Mouse (Mus musculus) MEL (cell line): Measurements from ENCODE around the gene Dpp9. TPM values are rescaled to one million over a fixed set of nuclear protein-coding genes. Genes with fewer than 3 reads are reported as not detected.
A peak's percentile ranks its signal among the peaks of the same experiment; 100 is the strongest.

Source experiments
- DNase-seq: peaks from one replicate; pipeline ENCODE4 v3.0.0; 2011; ENCODE audit warnings: low read depth, low spot score
- H3K27ac ChIP-seq: 2 replicates; pipeline ENCODE4 v1.5.1; 2012; ENCODE audit warnings: low read depth, mild to moderate bottlenecking, control low read depth, low read length, moderate library complexity; ENCODE audit not compliant: control insufficient read depth
- H3K27me3 ChIP-seq, 2 experiments: fragments of 150-350 bp in 1 of 2; sonication (generic) in 1 of 2; 2 replicates each; pipeline ENCODE4 v1.6.1; 2012; ENCODE audit warnings: low read length in 2 of 2, mild to moderate bottlenecking in 2 of 2, improper control_type of control experiment in 1 of 2, moderate library complexity in 1 of 2; ENCODE audit not compliant: insufficient read depth in 2 of 2, control insufficient read depth in 1 of 2
- H3K36me3 ChIP-seq, 2 experiments: 2 replicates each; pipeline ENCODE4 v1.6.1; 2012 to 2014; ENCODE audit warnings: low read length in 2 of 2, improper control_type of control experiment in 1 of 2, inconsistent platforms in 1 of 2, mild to moderate bottlenecking in 1 of 2; ENCODE audit not compliant: insufficient read depth in 2 of 2, control insufficient read depth in 1 of 2
- H3K4me1 ChIP-seq, 2 experiments: fragments of 150-350 bp in 1 of 2; sonication (generic) in 1 of 2; 2 replicates each; pipeline ENCODE4 v1.6.1; 2012; ENCODE audit warnings: low read length in 2 of 2, improper control_type of control experiment in 1 of 2, mild to moderate bottlenecking in 1 of 2; ENCODE audit not compliant: insufficient read depth in 2 of 2, control insufficient read depth in 1 of 2
- H3K4me3 ChIP-seq, 2 experiments: fragments of 150-350 bp in 1 of 2; sonication (generic) in 1 of 2; 2 replicates each; pipeline ENCODE4 v1.5.1; 2012; ENCODE audit warnings: low read depth in 2 of 2, low read length in 2 of 2, mild to moderate bottlenecking in 2 of 2, moderate library complexity in 2 of 2, control low read depth in 1 of 2, improper control_type of control experiment in 1 of 2; ENCODE audit not compliant: control insufficient read depth in 1 of 2, insufficient read depth in 1 of 2
- H3K79me2 ChIP-seq: 2 replicates; pipeline ENCODE4 v1.6.1; 2012; ENCODE audit warnings: mild to moderate bottlenecking, low read length, moderate library complexity; ENCODE audit not compliant: control insufficient read depth, poor library complexity, insufficient read depth
- H3K9ac ChIP-seq: 2 replicates; pipeline ENCODE4 v1.6.1; 2012; ENCODE audit warnings: low read depth, mild to moderate bottlenecking, control low read depth, low read length, moderate library complexity; ENCODE audit not compliant: control insufficient read depth, poor library complexity, severe bottlenecking
- H3K9me3 ChIP-seq: fragments of 150-350 bp; sonication (generic); replicated peaks from 2 replicates; pipeline ENCODE4 v1.6.1; 2012; ENCODE audit warnings: mild to moderate bottlenecking, low read length, improper control_type of control experiment, moderate library complexity; ENCODE audit not compliant: insufficient read depth
- BHLHE40 ChIP-seq: IDR thresholded peaks from 2 replicates; pipeline ENCODE4 v1.6.1; 2012; ENCODE audit warnings: low read depth, mild to moderate bottlenecking, inconsistent platforms, low read length, improper control_type of control experiment, borderline replicate concordance
- CTCF ChIP-seq, 3 experiments: IDR thresholded peaks in 2 of 3; conservative IDR thresholded peaks in 1 of 3; 2 replicates each; pipeline ENCODE4 v1.5.1; 2011 to 2012; ENCODE audit warnings: low read length in 3 of 3, low read depth in 2 of 3, mild to moderate bottlenecking in 2 of 3, improper control_type of control experiment in 1 of 3, inconsistent platforms in 1 of 3, mixed read lengths in 1 of 3, moderate library complexity in 1 of 3; ENCODE audit not compliant: control insufficient read depth in 1 of 3, insufficient read depth in 1 of 3, poor library complexity in 1 of 3, severe bottlenecking in 1 of 3
- EP300 ChIP-seq, 2 experiments: IDR thresholded peaks; 2 replicates each; pipeline ENCODE4 v1.6.1; 2011; ENCODE audit warnings: improper control_type of control experiment in 2 of 2, low read length in 2 of 2, low read depth in 1 of 2, mild to moderate bottlenecking in 1 of 2
- GATA1 ChIP-seq: IDR thresholded peaks from 2 replicates; pipeline ENCODE4 v1.6.1; 2011; ENCODE audit warnings: low read depth, low read length, improper control_type of control experiment
- JUND ChIP-seq: IDR thresholded peaks from 2 replicates; pipeline ENCODE4 v1.6.1; 2011; ENCODE audit warnings: low read depth, mild to moderate bottlenecking, improper control_type of control experiment, low read length
- KAT2A ChIP-seq: conservative IDR thresholded peaks from 2 replicates; pipeline ENCODE4 v1.6.1; 2012; ENCODE audit warnings: low read depth, low read length, improper control_type of control experiment, inconsistent platforms
- MEF2A ChIP-seq: IDR thresholded peaks from 2 replicates; pipeline ENCODE4 v1.6.1; 2014; ENCODE audit warnings: low read depth, mild to moderate bottlenecking, inconsistent platforms, low read length, improper control_type of control experiment; ENCODE audit not compliant: poor library complexity, insufficient replicate concordance, severe bottlenecking; ENCODE audit errors: extremely low read depth
- MYB ChIP-seq: IDR thresholded peaks from 2 replicates; pipeline ENCODE4 v1.6.1; 2011; ENCODE audit warnings: mild to moderate bottlenecking, low read depth, low read length, improper control_type of control experiment
- MYC ChIP-seq: IDR thresholded peaks from 2 replicates; pipeline ENCODE4 v1.6.1; 2011; ENCODE audit warnings: low read depth, mild to moderate bottlenecking, low read length, improper control_type of control experiment, moderate library complexity
- NELFE ChIP-seq: IDR thresholded peaks from 2 replicates; pipeline ENCODE4 v1.6.1; 2011; ENCODE audit warnings: low read depth, low read length, improper control_type of control experiment
- POLR2A ChIP-seq, 2 experiments: IDR thresholded peaks; 2 replicates each; pipeline ENCODE4 v1.6.1; 2011 to 2012; ENCODE audit warnings: low read length in 2 of 2, mild to moderate bottlenecking in 2 of 2, control low read depth in 1 of 2, improper control_type of control experiment in 1 of 2, low read depth in 1 of 2, moderate library complexity in 1 of 2; ENCODE audit not compliant: control insufficient read depth in 1 of 2, insufficient read depth in 1 of 2, poor library complexity in 1 of 2
- RAD21 ChIP-seq: IDR thresholded peaks from 2 replicates; pipeline ENCODE4 v1.6.1; 2011; ENCODE audit warnings: mild to moderate bottlenecking, low read depth, low read length, improper control_type of control experiment
- RCOR1 ChIP-seq: IDR thresholded peaks from 2 replicates; pipeline ENCODE4 v1.6.1; 2012; ENCODE audit warnings: low read depth, mild to moderate bottlenecking, inconsistent platforms, low read length, improper control_type of control experiment
- SMC3 ChIP-seq: IDR thresholded peaks from 2 replicates; pipeline ENCODE4 v1.6.1; 2011; ENCODE audit warnings: low read depth, low read length, improper control_type of control experiment
- TBP ChIP-seq: IDR thresholded peaks from 2 replicates; pipeline ENCODE4 v1.8.0; 2011; ENCODE audit warnings: low read depth, low read length, improper control_type of control experiment
- TCF12 ChIP-seq: IDR thresholded peaks from 2 replicates; pipeline ENCODE4 v1.6.1; 2014; ENCODE audit warnings: low read depth, mild to moderate bottlenecking, inconsistent platforms, low read length, improper control_type of control experiment, moderate library complexity
- UBTF ChIP-seq: IDR thresholded peaks from 2 replicates; pipeline ENCODE4 v1.6.1; 2012; ENCODE audit warnings: low read depth, mild to moderate bottlenecking, inconsistent platforms, low read length, improper control_type of control experiment, moderate library complexity, borderline replicate concordance; ENCODE audit not compliant: insufficient read depth
- ZC3H11A ChIP-seq: IDR thresholded peaks from 2 replicates; pipeline ENCODE4 v1.6.1; 2012; ENCODE audit warnings: low read depth, mild to moderate bottlenecking, inconsistent platforms, low read length, improper control_type of control experiment
- ZKSCAN1 ChIP-seq: IDR thresholded peaks from 2 replicates; pipeline ENCODE4 v1.6.1; 2012; ENCODE audit warnings: low read depth, mild to moderate bottlenecking, inconsistent platforms, low read length, improper control_type of control experiment, moderate library complexity
- ZNF384 ChIP-seq: IDR thresholded peaks from 2 replicates; pipeline ENCODE4 v1.6.1; 2012; ENCODE audit warnings: low read depth, mild to moderate bottlenecking, inconsistent platforms, low read length, improper control_type of control experiment
- polyA plus RNA-seq, 2 experiments: library from polyadenylated mRNA; stranded (reverse) in 1 of 2; unstranded in 1 of 2; fragments of >175 nt in 1 of 2; fragments of >200 nt in 1 of 2; gene quantifications; 2 replicates each; pipeline versions ENCODE4 v1.2.1 to v1.2.4; 2012; ENCODE audit warnings: low replicate concordance in 2 of 2, low read depth in 1 of 2; ENCODE audit not compliant: insufficient read length in 2 of 2, insufficient read depth in 1 of 2, missing spikeins in 1 of 2
- total RNA-seq: library from RNA; depleted of rRNA; stranded (reverse); fragments of 300-350 nt; gene quantifications from 2 replicates; pipeline ENCODE4 v1.2.3, GENCODE M21; 2012

Dpp9 gene
- total and polyA plus RNA-seq, 3 experiments: 36.3 to 67.2 TPM; not detected in 1

DNA sequence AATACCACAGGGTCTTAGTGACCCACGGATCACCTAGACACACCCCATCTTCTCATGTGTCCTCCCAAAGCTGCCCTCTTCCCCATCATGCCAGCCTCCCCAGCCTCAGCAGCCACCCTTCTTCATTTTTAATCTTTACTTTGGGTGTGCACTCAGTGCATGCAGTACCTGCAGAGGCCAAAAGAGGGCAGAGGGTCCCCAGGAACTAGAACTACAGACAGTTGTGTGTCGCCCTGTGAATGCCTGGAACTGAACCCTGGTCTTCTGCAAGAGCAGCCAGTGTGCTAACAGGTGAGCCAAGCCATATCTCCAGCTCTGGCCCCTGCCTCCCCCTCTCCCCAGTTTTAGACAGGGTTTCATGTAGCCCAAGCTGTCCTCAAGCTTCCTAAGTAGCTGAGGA, 21.8 kb downstream of the Dpp9 start:
- Histone ChIP-seq H3K79me2 (no peaks in the 10 kb centered on the region), H3K4me1 (no peaks in the 10 kb centered on the region), H3K27ac (no peak overlapping the region), H3K36me3 (no peaks in the 10 kb centered on the region; a peak in 1 of 4 replicates), H3K9ac (no peak overlapping the region), H3K9me3 (no peaks in the 10 kb centered on the region), H3K4me3 (no peak overlapping the region), H3K27me3 (no peaks in the 10 kb centered on the region)
- no peak for TF ChIP-seq MEF2A
- peak; percentile 56 for TF ChIP-seq SMC3
- no peak for TF ChIP-seq POLR2A (IDR thresholded peaks at IDR 0.05; ENCODE audit: control insufficient read depth in 1 of 2, insufficient read depth in 1 of 2, low read depth in 1 of 2, low read length in 2 of 2, poor library complexity in 1 of 2)
- no peak for TF ChIP-seq KAT2A
- no peak for TF ChIP-seq JUND
- TF ChIP-seq RAD21: peak; percentile 64
- TF ChIP-seq ZC3H11A: peak; percentile 30; the same call in 1 of the 2 replicates
- peak; percentile 62 to 77 (median 74) for TF ChIP-seq CTCF (IDR thresholded peaks at IDR 0.05 in 2 of 3, conservative IDR thresholded peaks at IDR 0.05 in 1 of 3; ENCODE audit: control insufficient read depth in 1 of 3, insufficient read depth in 1 of 3, low read depth in 2 of 3, low read length in 3 of 3, poor library complexity in 1 of 3, severe bottlenecking in 1 of 3)
- DNase-seq: peak; percentile 62

DNA sequence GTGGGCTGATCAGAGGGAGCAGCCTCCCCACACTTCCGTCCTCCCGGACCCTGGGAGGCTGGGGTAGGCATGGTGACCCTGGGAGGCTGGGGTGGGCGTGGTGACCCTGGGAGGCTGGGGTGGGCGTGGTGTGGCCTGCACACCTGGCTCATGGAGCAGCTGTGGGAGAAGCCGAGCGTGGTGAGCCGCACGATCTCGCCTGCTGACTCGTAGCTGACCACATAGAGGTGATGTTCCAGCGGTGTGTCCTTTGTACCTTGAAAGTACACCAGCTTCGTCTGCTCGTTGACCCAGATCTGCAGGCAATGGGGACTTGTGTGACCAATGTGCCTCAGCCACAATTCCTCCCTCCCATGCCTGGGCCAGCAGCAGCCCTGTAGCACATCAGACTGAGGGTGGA, 23.9 kb downstream of the Dpp9 start:
- no peaks in the 10 kb centered on the region for H3K4me1 ChIP-seq
- no peak overlapping the region for H3K27ac ChIP-seq
- no peak overlapping the region for H3K4me3 ChIP-seq
- no peaks in the 10 kb centered on the region for H3K27me3 ChIP-seq
- no peaks in the 10 kb centered on the region; a peak in 1 of 4 replicates for H3K36me3 ChIP-seq
- H3K79me2 ChIP-seq: no peaks in the 10 kb centered on the region
- no peak for DNase-seq
- no peaks in the 10 kb centered on the region for H3K9me3 ChIP-seq
- no peak overlapping the region for H3K9ac ChIP-seq
- no peak for TF ChIP-seq TBP
- TF ChIP-seq BHLHE40: no peak
- TF ChIP-seq EP300 (IDR thresholded peaks at IDR 0.05; ENCODE audit: low read depth in 1 of 2, low read length in 2 of 2): no peak
- TF ChIP-seq MYC: no peak
- no peak for TF ChIP-seq GATA1
- no peak for TF ChIP-seq ZKSCAN1
- no peak for TF ChIP-seq RCOR1
- TF ChIP-seq NELFE: no peak
- no peak for TF ChIP-seq TCF12
- no peak for TF ChIP-seq UBTF
- TF ChIP-seq MYB: no peak
- no peak for TF ChIP-seq ZNF384
- TF ChIP-seq RAD21: no peak
- TF ChIP-seq JUND: no peak
- TF ChIP-seq, all 39 proteins: peak for 0
